Mouse (Mus musculus): Measurements from ENCODE around the gene Mta1. TPM values are rescaled to one million over a fixed set of nuclear protein-coding genes. Genes with fewer than 3 reads are reported as not detected.
A peak's percentile ranks its signal among the peaks of the same experiment; 100 is the strongest.

Mta1 gene
- polyA plus RNA-seq, 1 experiment from 2014 or later, result 12.9 TPM

- H3K9ac ChIP-seq, result no peak overlapping the region
- no peak overlapping the region for H3K4me2 ChIP-seq
- no peak overlapping the region for H3K27ac ChIP-seq
- H3K27me3 ChIP-seq, result no peaks in the 10 kb centered on the region
- no peaks in the 10 kb centered on the region for H3K9me3 ChIP-seq
- WGBS, result 65% methylated on average over 6 of the region's 6 CpGs
- ATAC-seq (ENCODE audit: insufficient number of reproducible peaks, low FRiP score, low TSS enrichment, low read depth), result no peak
- H3K36me3 ChIP-seq, result peaks cover 52% of the 10 kb centered on the region
- peaks cover 21% of the 10 kb centered on the region for H3K4me1 ChIP-seq
- no peak overlapping the region for H3K4me3 ChIP-seq
These were observed 26.3 kb upstream of the Mta1 start for GRCm38 (mm10) chr12:113071827-113072226.

- peak overlapping the region; percentile 90 for H3K27ac ChIP-seq
These were observed 24.4 kb upstream of the Mta1 start for GRCm38 (mm10) chr12:113073420-113074328.

GRCm38 (mm10) chr12:113074329-113075062, 23.6 kb upstream of the Mta1 start, which contains the start of gene Tex22:
Gene Tex22, plus strand, starts transcription at chr12:113074502.
- Histone ChIP-seq H3K27ac (peak within 1 kb of the TSS; percentile 90), H3K9me3 (no peaks in the 10 kb centered on the region), H3K9ac (peak within 1 kb of the TSS; percentile 47), H3K36me3 (peaks cover 26% of the 10 kb centered on the region), H3K4me3 (peak within 1 kb of the TSS; percentile 53), H3K4me2 (peak within 1 kb of the TSS; percentile 95), H3K27me3 (no peaks in the 10 kb centered on the region), H3K4me1 (peaks cover 21% of the 10 kb centered on the region)
- ATAC-seq (ENCODE audit: insufficient number of reproducible peaks, low FRiP score, low TSS enrichment, low read depth), result peak; percentile 86
- WGBS, result 5% methylated on average over 32 of the region's 32 CpGs

More at GRCm38 (mm10) chr12:113073420-113074328, 24.4 kb upstream of the Mta1 start:
- 10% methylated on average over 15 of the region's 15 CpGs for WGBS
- ATAC-seq (ENCODE audit: insufficient number of reproducible peaks, low FRiP score, low TSS enrichment, low read depth), result peak; percentile 9; the same call in 1 of the 2 replicates
- peak overlapping the region; percentile 95 for H3K4me2 ChIP-seq
- H3K4me1 ChIP-seq, result peaks cover 21% of the 10 kb centered on the region
- peak overlapping the region; percentile 53 for H3K4me3 ChIP-seq
- peaks cover 34% of the 10 kb centered on the region for H3K36me3 ChIP-seq
- H3K9me3 ChIP-seq, result no peaks in the 10 kb centered on the region
- H3K27me3 ChIP-seq, result no peaks in the 10 kb centered on the region
- H3K9ac ChIP-seq, result 0 out of 2 replicates have a peak overlapping the region, but pooled peaks have one; percentile 1

- H3K36me3 ChIP-seq, result peaks cover 20% of the 10 kb centered on the region
- WGBS, result 3% methylated on average over 10 of the region's 10 CpGs
- peaks cover 21% of the 10 kb centered on the region for H3K4me1 ChIP-seq
- no peaks in the 10 kb centered on the region for H3K9me3 ChIP-seq
- H3K27ac ChIP-seq, result peak overlapping the region; percentile 90
- no peaks in the 10 kb centered on the region for H3K27me3 ChIP-seq
- H3K4me3 ChIP-seq, result peak overlapping the region; percentile 53
- H3K9ac ChIP-seq, result 0 out of 2 replicates have a peak overlapping the region, but pooled peaks have one; percentile 47
- peak overlapping the region; percentile 95 for H3K4me2 ChIP-seq
- peak; percentile 56; the same call in 1 of the 2 replicates for ATAC-seq (ENCODE audit: insufficient number of reproducible peaks, low FRiP score, low TSS enrichment, low read depth)
These were observed 23.0 kb upstream of the Mta1 start for GRCm38 (mm10) chr12:113075063-113075454.

- H3K9ac ChIP-seq, result no peak overlapping the region
- H3K27ac ChIP-seq, result no peak overlapping the region
- ATAC-seq (ENCODE audit: insufficient number of reproducible peaks, low FRiP score, low TSS enrichment, low read depth), result no peak
- peaks cover 21% of the 10 kb centered on the region for H3K4me1 ChIP-seq
- H3K4me3 ChIP-seq, result no peak overlapping the region
- H3K36me3 ChIP-seq, result peaks cover 16% of the 10 kb centered on the region
- peak overlapping the region; percentile 95 for H3K4me2 ChIP-seq
- 56% methylated on average over 6 of the region's 6 CpGs for WGBS
- H3K27me3 ChIP-seq, result no peaks in the 10 kb centered on the region
- no peaks in the 10 kb centered on the region for H3K9me3 ChIP-seq
These were observed 22.6 kb upstream of the Mta1 start for GRCm38 (mm10) chr12:113075486-113075885.

GRCm38 (mm10) chr12:113087276-113087675, 10.8 kb upstream of the Mta1 start:
- no peak overlapping the region for H3K27ac ChIP-seq
- WGBS, result 81% methylated on average over 2 of the region's 3 CpGs
- H3K9me3 ChIP-seq, result no peaks in the 10 kb centered on the region
- H3K9ac ChIP-seq, result no peak overlapping the region
- no peak for ATAC-seq (ENCODE audit: insufficient number of reproducible peaks, low FRiP score, low TSS enrichment, low read depth)
- H3K4me1 ChIP-seq, result no peaks in the 10 kb centered on the region
- no peaks in the 10 kb centered on the region for H3K36me3 ChIP-seq
- H3K27me3 ChIP-seq, result no peaks in the 10 kb centered on the region
- no peak overlapping the region for H3K4me2 ChIP-seq
- no peak overlapping the region for H3K4me3 ChIP-seq

- 47% methylated on average over 4 of the region's 4 CpGs for WGBS
- H3K4me2 ChIP-seq, result no peak overlapping the region
- no peak overlapping the region for H3K9ac ChIP-seq
- H3K36me3 ChIP-seq, result no peaks in the 10 kb centered on the region
- H3K27me3 ChIP-seq, result no peaks in the 10 kb centered on the region
- H3K4me3 ChIP-seq, result no peak overlapping the region
- ATAC-seq (ENCODE audit: insufficient number of reproducible peaks, low FRiP score, low TSS enrichment, low read depth), result no peak
- no peak overlapping the region for H3K27ac ChIP-seq
- no peaks in the 10 kb centered on the region for H3K9me3 ChIP-seq
- no peaks in the 10 kb centered on the region for H3K4me1 ChIP-seq
These were observed 10.1 kb upstream of the Mta1 start for GRCm38 (mm10) chr12:113088026-113088425.

- Histone ChIP-seq H3K9me3 (no peaks in the 10 kb centered on the region), H3K27me3 (no peaks in the 10 kb centered on the region), H3K4me3 (no peak overlapping the region), H3K4me1 (no peaks in the 10 kb centered on the region), H3K27ac (no peak overlapping the region), H3K4me2 (no peak overlapping the region), H3K9ac (no peak overlapping the region), H3K36me3 (no peaks in the 10 kb centered on the region)
- WGBS, result 87% methylated on average over 6 of the region's 6 CpGs
- ATAC-seq (ENCODE audit: insufficient number of reproducible peaks, low FRiP score, low TSS enrichment, low read depth), result no peak
These were observed 9.0 kb upstream of the Mta1 start for GRCm38 (mm10) chr12:113089107-113089506.

GRCm38 (mm10) chr12:113090053-113090452, 8.0 kb upstream of the Mta1 start:
- Histone ChIP-seq H3K9ac (no peak overlapping the region), H3K4me1 (no peaks in the 10 kb centered on the region), H3K9me3 (no peaks in the 10 kb centered on the region), H3K27ac (no peak overlapping the region), H3K36me3 (no peaks in the 10 kb centered on the region), H3K27me3 (no peaks in the 10 kb centered on the region), H3K4me2 (no peak overlapping the region), H3K4me3 (no peak overlapping the region)
- no peak for ATAC-seq (ENCODE audit: insufficient number of reproducible peaks, low FRiP score, low TSS enrichment, low read depth)
- 84% methylated on average over 17 of the region's 17 CpGs for WGBS

- Histone ChIP-seq H3K4me1 (peaks cover 41% of the 10 kb centered on the region), H3K4me3 (peak overlapping the region; percentile 95), H3K27ac (no peak overlapping the region), H3K9me3 (no peaks in the 10 kb centered on the region), H3K9ac (no peak overlapping the region), H3K4me2 (peak overlapping the region; percentile 91; the same call in 1 of the 2 replicates), H3K36me3 (0 out of 2 replicates have a peak, but pooled peaks cover 4% of the 10 kb centered on the region), H3K27me3 (no peaks in the 10 kb centered on the region)
- 78% methylated on average over 5 of the region's 5 CpGs for WGBS
- ATAC-seq (ENCODE audit: insufficient number of reproducible peaks, low FRiP score, low TSS enrichment, low read depth), result no peak
These were observed 1.0 kb upstream of the Mta1 start for GRCm38 (mm10) chr12:113097040-113097439.

GRCm38 (mm10) chr12:113098530-113099151, 563 bp downstream of the Mta1 start:
- peak overlapping the region; percentile 96 for H3K9ac ChIP-seq
- H3K27me3 ChIP-seq, result no peaks in the 10 kb centered on the region
- no peak for ATAC-seq (ENCODE audit: insufficient number of reproducible peaks, low FRiP score, low TSS enrichment, low read depth)
- H3K9me3 ChIP-seq, result no peaks in the 10 kb centered on the region
- peaks cover 56% of the 10 kb centered on the region for H3K4me1 ChIP-seq
- whole genome bisulfite sequencing, result under 1% methylated on average over 36 of the region's 60 CpGs
- H3K36me3 ChIP-seq, result 0 out of 2 replicates have a peak, but pooled peaks cover 9% of the 10 kb centered on the region
- peak overlapping the region; percentile 95 for H3K4me3 ChIP-seq
- H3K27ac ChIP-seq, result peak overlapping the region; percentile 88
- H3K4me2 ChIP-seq, result peak overlapping the region; percentile 85
